ENCODE assay signal across 19 mouse cellular contexts in genomic region chr16:43973147-43973546, GRCm38 (mm10).
"Had no signal": no experiment of that assay in that cellular context is flagged by ENCODE, and none has a peak within 500 bp of the region (broad histone marks: within the 10 kb centered on the region; RNA-seq: fewer than 3 reads in every experiment).

No protein-coding gene starts in this region.

- H3K27ac ChIP-seq: heart, embryonic 10.5 days; hindbrain, embryonic 10.5 days; hindbrain, embryonic 12.5 days; hindbrain, embryonic 14.5 days; intestine, embryonic 15.5 days; limb, embryonic 10.5 days; limb, embryonic 12.5 days; liver, embryonic 13.5 days had no signal

- H3K4me1 ChIP-seq: heart, embryonic 10.5 days; heart, embryonic 12.5 days; hindbrain, embryonic 10.5 days; hindbrain, embryonic 12.5 days; intestine, embryonic 15.5 days; limb, embryonic 10.5 days; limb, embryonic 12.5 days; liver, embryonic 13.5 days had no signal

- H3K9me3 ChIP-seq: heart, embryonic 10.5 days; heart, embryonic 12.5 days; hindbrain, embryonic 10.5 days; hindbrain, embryonic 12.5 days; intestine, embryonic 15.5 days; limb, embryonic 10.5 days; limb, embryonic 12.5 days; liver, embryonic 13.5 days had no signal

- H3K36me3 ChIP-seq: heart, embryonic 12.5 days; hindbrain, embryonic 12.5 days; intestine, embryonic 15.5 days; limb, embryonic 10.5 days; limb, embryonic 12.5 days; liver, embryonic 13.5 days had no signal

- DNase-seq: heart, adult 18-20 months; heart, postnatal 10 days; heart, postnatal 4 days; kidney, adult 18-20 months; kidney, adult 8-10 months; kidney, postnatal 10 days; kidney, postnatal 25 days; kidney, postnatal 4 days; layer of hippocampus, adult 9-11 months; liver; liver, embryonic 13.5 days had no signal

- H3K27me3 ChIP-seq: intestine, embryonic 15.5 days; limb, embryonic 12.5 days; liver, embryonic 13.5 days had no signal

- H3K4me3 ChIP-seq: heart, embryonic 10.5 days; heart, embryonic 12.5 days; hindbrain, embryonic 10.5 days; hindbrain, embryonic 12.5 days; intestine, embryonic 15.5 days; limb, embryonic 10.5 days; limb, embryonic 12.5 days; liver, embryonic 13.5 days had no signal
